In genomic region chr11:106507638-106508037, GRCm38 (mm10) we compare ENCODE assay signal across 20 mouse cellular contexts. TPM values are rescaled to one million over a fixed set of nuclear protein-coding genes. Genes with fewer than 3 reads are reported as not detected.
DNase-seq lines count a peak whose midpoint lies in the region; ATAC-seq and TF ChIP-seq lines count a peak whose summit lies in the region.
"Had no signal": no experiment of that assay in that cellular context is flagged by ENCODE, and none has a peak within 500 bp of the region (broad histone marks: within the 10 kb centered on the region; RNA-seq: fewer than 3 reads in every experiment).

No protein-coding gene starts in this region.

- no peak for TF ChIP-seq EP300 in stomach, postnatal 0 days (optimal IDR thresholded peaks at IDR 0.05)

- no peak for ATAC-seq in G1E (ENCODE audit: extremely low read depth, insufficient number of reproducible peaks, low FRiP score, poor library complexity, severe bottlenecking)
- peak; percentile 54 for ATAC-seq in granulocyte monocyte progenitor cell, adult 5-6 weeks (replicated peaks; ENCODE audit: poor library complexity, severe bottlenecking)
- ATAC-seq in liver, embryonic 16.5 days (ENCODE audit: low read depth), result no peak
- ATAC-seq in stomach, postnatal 0 days (ENCODE audit: low FRiP score, low TSS enrichment), result peak; percentile 56; the same call in 1 of the 2 replicates
- ATAC-seq: inflammation-experienced regulatory T-cells, adult 6 months; midbrain, embryonic 13.5 days had no signal

- H3K9ac ChIP-seq in liver, embryonic 16.5 days (ENCODE audit: low read depth, low read length), result no peak overlapping the region
- H3K9ac ChIP-seq in stomach, postnatal 0 days (ENCODE audit: low read length), result no peak overlapping the region
- H3K9ac ChIP-seq: embryonic facial prominence, embryonic 15.5 days; limb, embryonic 13.5 days; lung, embryonic 15.5 days; midbrain, embryonic 13.5 days; neural tube, embryonic 13.5 days had no signal

- 0 out of 2 replicates have a peak overlapping the region, but pooled peaks have one; percentile 26 for H3K27ac ChIP-seq in liver, embryonic 16.5 days (ENCODE audit: low read length)
- H3K27ac ChIP-seq in stomach, postnatal 0 days (replicated peaks), result no peak overlapping the region
- no peak overlapping the region for H3K27ac ChIP-seq in gastrocnemius, adult 2 months
- H3K27ac ChIP-seq: embryonic facial prominence, embryonic 15.5 days; limb, embryonic 13.5 days; lung, embryonic 15.5 days; midbrain, embryonic 13.5 days; neural tube, embryonic 13.5 days had no signal

- no peak for TF ChIP-seq CTCF in G1E (IDR thresholded peaks at IDR 0.05; ENCODE audit: low read depth, low read length)
- no peak for TF ChIP-seq CTCF in stomach, postnatal 0 days (IDR thresholded peaks at IDR 0.05; ENCODE audit: low read depth)
- TF ChIP-seq CTCF in gastrocnemius, adult 2 months (IDR thresholded peaks at IDR 0.05), result no peak

- DNase-seq in G1E (ENCODE audit: low spot score), result no peak
- no peak for DNase-seq in stomach, postnatal 0 days (ENCODE audit: low spot score)
- no peak for DNase-seq in thymus, postnatal 4 days
- DNase-seq in heart, postnatal 10 days, result no peak
- DNase-seq in gastrocnemius, adult 2 months, result no peak
- DNase-seq: adrenal gland, postnatal 25 days; cerebellum, adult 11 months; cerebellum, postnatal 10 days; gastrocnemius, postnatal 14 days; kidney, postnatal 4 days; lung, postnatal 4 days; right cerebral cortex, adult 18-20 months had no signal

- intact Hi-C loops in heart, postnatal 10 days (cut with DNase I), result no loop called here
- intact Hi-C loops in gastrocnemius, adult 2 months (cut with DNase I), result no loop called here

- 76% methylated on average over 7 of the region's 7 CpGs for WGBS in liver, embryonic 16.5 days (ENCODE audit: insufficient replicate concordance)
- WGBS in stomach, postnatal 0 days, result 86% methylated on average over 7 of the region's 7 CpGs

- H3K4me3 ChIP-seq in G1E (ENCODE audit: low read depth, low read length), result peak overlapping the region; percentile 19; the same call in 1 of the 2 replicates
- no peak overlapping the region for H3K4me3 ChIP-seq in liver, embryonic 16.5 days (ENCODE audit: low read depth, low read length)
- no peak overlapping the region for H3K4me3 ChIP-seq in stomach, postnatal 0 days (ENCODE audit: low read depth, low read length)
- H3K4me3 ChIP-seq in gastrocnemius, adult 2 months, result no peak overlapping the region
- H3K4me3 ChIP-seq: embryonic facial prominence, embryonic 15.5 days; limb, embryonic 13.5 days; lung, embryonic 15.5 days; midbrain, embryonic 13.5 days; neural tube, embryonic 13.5 days had no signal

- no peak overlapping the region for H3K4me2 ChIP-seq in liver, embryonic 16.5 days (ENCODE audit: low read depth, low read length)
- H3K4me2 ChIP-seq in stomach, postnatal 0 days (replicated peaks; ENCODE audit: low read depth), result no peak overlapping the region
- H3K4me2 ChIP-seq: embryonic facial prominence, embryonic 15.5 days; limb, embryonic 13.5 days; lung, embryonic 15.5 days; midbrain, embryonic 13.5 days; neural tube, embryonic 13.5 days had no signal

- peaks cover 25% of the 10 kb centered on the region for H3K4me1 ChIP-seq in G1E (ENCODE audit: insufficient read depth, low read depth, low read length)
- no peaks in the 10 kb centered on the region for H3K4me1 ChIP-seq in liver, embryonic 16.5 days (ENCODE audit: control insufficient read depth, low read depth, low read length)
- H3K4me1 ChIP-seq in stomach, postnatal 0 days (replicated peaks; ENCODE audit: control insufficient read depth, insufficient read depth), result no peaks in the 10 kb centered on the region
- H3K4me1 ChIP-seq: embryonic facial prominence, embryonic 15.5 days; limb, embryonic 13.5 days; lung, embryonic 15.5 days; midbrain, embryonic 13.5 days had no signal

- peaks cover 9% of the 10 kb centered on the region for H3K9me3 ChIP-seq in G1E (replicated peaks)
- peaks cover 7% of the 10 kb centered on the region for H3K9me3 ChIP-seq in liver, embryonic 16.5 days (replicated peaks; ENCODE audit: control insufficient read depth, low read length)
- no peaks in the 10 kb centered on the region for H3K9me3 ChIP-seq in stomach, postnatal 0 days (ENCODE audit: control insufficient read depth, low read length)
- H3K9me3 ChIP-seq: embryonic facial prominence, embryonic 15.5 days; limb, embryonic 13.5 days; lung, embryonic 15.5 days; midbrain, embryonic 13.5 days; neural tube, embryonic 13.5 days had no signal

- H3K36me3 ChIP-seq in G1E (replicated peaks), result peaks cover 34% of the 10 kb centered on the region
- peaks cover 15% of the 10 kb centered on the region for H3K36me3 ChIP-seq in liver, embryonic 16.5 days (ENCODE audit: control insufficient read depth, insufficient read depth)
- 0 out of 2 replicates have a peak, but pooled peaks cover 3% of the 10 kb centered on the region for H3K36me3 ChIP-seq in stomach, postnatal 0 days (ENCODE audit: control insufficient read depth, insufficient read depth, low read length)

- no peaks in the 10 kb centered on the region for H3K27me3 ChIP-seq in G1E (ENCODE audit: insufficient read depth, low read length)
- no peaks in the 10 kb centered on the region for H3K27me3 ChIP-seq in liver, embryonic 16.5 days (ENCODE audit: control insufficient read depth, insufficient read depth, low read depth, low read length)
- H3K27me3 ChIP-seq in stomach, postnatal 0 days (ENCODE audit: control insufficient read depth, insufficient read depth, low read length), result no peaks in the 10 kb centered on the region
- H3K27me3 ChIP-seq: embryonic facial prominence, embryonic 15.5 days; limb, embryonic 13.5 days; lung, embryonic 15.5 days; midbrain, embryonic 13.5 days; neural tube, embryonic 13.5 days had no signal

RNA-seq across cellular contexts. Expression of gene Ern1, which starts 20.0 kb away (rescaled TPM):
- 44.5 and 47.7 TPM in 2 replicates for total RNA-seq in G1E (2014; fragmentation: Nextera tagmentation)
- 11.5 and 14.9 TPM in 2 replicates for total RNA-seq in G1E (2017)
- polyA plus RNA-seq in G1E (2012), result 10.9 and 11.0 TPM in 2 replicates
- 81.3 and 84.3 TPM in 2 replicates for total RNA-seq in granulocyte monocyte progenitor cell, adult 5-6 weeks (2014; fragmentation: Nextera tagmentation)
- total RNA-seq in granulocyte monocyte progenitor cell, adult 5-6 weeks (2017), result 63.3 and 67.0 TPM in 2 replicates
- 4.7 and 5.2 TPM in 2 replicates for polyA plus RNA-seq in liver, embryonic 16.5 days (2015; fragmentation: Nextera tagmentation; extraction: Ambion mirVana)
- polyA plus RNA-seq in stomach, postnatal 0 days (2015; fragmentation: Nextera tagmentation; extraction: Ambion mirVana), result 3.0 and 3.7 TPM in 2 replicates
- total RNA-seq in heart, postnatal 10 days (2021), result 10 to 100 TPM in 1 of 2 experiments, 1 to 10 TPM in 1; 8.9 to 10.5 TPM
- 1 to 10 TPM; 7.3 to 9.2 TPM for total RNA-seq in gastrocnemius, adult 2 months (2021)

Comparison
In these comparisons a context has a peak if more than half of its experiments do, and no peak if none do; other contexts are left out.
1. ATAC-seq: peak in granulocyte monocyte progenitor cell, adult 5-6 weeks (single experiment) and stomach, postnatal 0 days (single experiment); none in G1E (single experiment) and liver, embryonic 16.5 days (single experiment).